Mouse (Mus musculus) heart, postnatal 25 days (tissue): ENCODE measurements at regions not wholly inside any gene's neighbourhood (a gene's known extent, or its start where the extent isn't known, plus 50 kb on each side); places are given as distances from the start of the nearest gene placed in this dataset.

Experiments used
- DNase-seq: peaks from one replicate; pipeline ENCODE4 v3.0.0; 2022; ENCODE audit warnings: low spot score
- intact Hi-C: fragments of 180-260 bp; cut with DNase I; formaldehyde crosslinking; loops from one replicate; pipeline ENCODE4 v1.15.1; 2025

- intact Hi-C loops, result loop anchor here (5.0 kb wide), 1 partner anchor 183 kb away; no protein-coding TSS in a partner anchor
- DNase-seq, result no peak
Measured at GRCm38 (mm10) chr13:40794190-40794589, 56.0 kb upstream of the Tfap2a start.

GRCm38 (mm10) chr13:40792947-40793346, 54.8 kb upstream of the Tfap2a start:
- intact Hi-C loops, result loop anchor here (5.0 kb wide), 1 partner anchor 184 kb away; no protein-coding TSS in a partner anchor
- no peak for DNase-seq

GRCm38 (mm10) chr13:40788225-40788624, 50.0 kb upstream of the Tfap2a start:
- intact Hi-C loops, result no loop called here
- DNase-seq, result no peak
